Mouse (Mus musculus): ENCODE results near the gene Cacna1a. TPM values are rescaled to one million over a fixed set of nuclear protein-coding genes. Genes with fewer than 3 reads are reported as not detected.
A peak's percentile ranks its signal among the peaks of the same experiment; 100 is the strongest.
"Not testable (repeated sequence)": the region's sequence is repeated elsewhere in the genome, so short reads cannot be mapped to it uniquely, and the experiment has no call there.

Cacna1a gene
- polyA plus RNA-seq, 1 experiment from 2014 or later = 15.7 TPM

DNA sequence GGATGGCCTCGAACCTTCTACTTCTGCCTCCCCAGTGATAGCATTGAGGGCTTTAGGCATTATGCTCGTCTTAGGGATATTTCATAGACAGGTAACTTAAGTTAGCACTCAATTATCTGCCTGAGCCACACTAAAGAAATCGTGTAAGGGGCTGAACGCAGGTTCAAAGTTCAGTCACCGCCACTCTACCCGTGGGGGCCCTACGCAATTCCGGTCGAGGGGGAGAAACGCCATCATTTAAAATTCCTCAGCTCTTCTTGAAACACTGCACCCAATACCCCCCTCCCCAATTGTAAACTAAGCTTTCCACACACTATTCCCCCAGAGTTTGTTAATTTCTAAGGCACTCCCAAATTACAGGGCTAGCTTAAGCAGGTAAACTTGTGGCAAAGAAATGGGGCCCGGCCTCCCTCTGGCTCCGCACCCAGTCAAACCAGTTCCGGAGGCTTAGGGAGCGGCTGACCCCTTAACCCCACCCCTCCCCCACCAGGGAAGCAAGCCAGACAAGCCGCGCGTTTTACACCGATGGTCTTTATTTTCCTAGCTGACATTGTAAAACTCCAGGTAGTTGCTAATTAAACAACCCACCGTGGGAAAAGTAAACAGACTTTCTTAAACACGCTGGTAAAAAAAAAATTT is 272.7 kb downstream of the Cacna1a start:
- Histone ChIP-seq H3K27ac (peak overlapping the region; percentile 89), H3K79me2 (ENCODE audit: inconsistent target) (peaks cover 16% of the 10 kb centered on the region; the same call in 1 of the 2 replicates), H3K36me3 (ENCODE audit: inconsistent target) (no peaks in the 10 kb centered on the region), H3K4me3 (ENCODE audit: inconsistent target) (peak overlapping the region; percentile 56)
- WGBS (ENCODE audit: missing documents) = 1% methylated on average over 20 of the region's 20 CpGs

DNA sequence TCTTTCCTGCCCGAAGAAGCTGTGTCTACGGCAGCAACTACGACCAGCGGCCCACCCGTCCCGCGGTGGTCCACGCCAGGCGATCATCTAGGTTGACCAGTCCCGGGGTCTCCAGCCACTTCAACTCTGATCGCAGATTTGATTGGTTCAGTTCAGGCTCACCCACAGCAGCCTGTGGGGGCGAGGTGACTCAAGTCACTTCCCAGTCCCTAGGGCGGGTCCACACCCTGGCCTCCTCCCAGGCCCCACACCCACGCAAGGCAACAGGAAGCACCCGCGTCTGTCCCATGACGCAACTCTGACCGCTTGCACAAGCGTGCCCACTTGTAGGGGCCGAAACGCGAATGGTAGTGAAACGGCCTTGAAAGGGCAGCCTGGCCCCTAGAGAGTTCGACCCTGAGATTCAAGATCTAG is 273.2 kb downstream of the Cacna1a start:
- H3K79me2 ChIP-seq (ENCODE audit: inconsistent target) = peaks cover 16% of the 10 kb centered on the region; the same call in 1 of the 2 replicates
- 2% methylated on average over 22 of the region's 24 CpGs for WGBS (ENCODE audit: missing documents)
- H3K27ac ChIP-seq = peak overlapping the region; percentile 89

DNA sequence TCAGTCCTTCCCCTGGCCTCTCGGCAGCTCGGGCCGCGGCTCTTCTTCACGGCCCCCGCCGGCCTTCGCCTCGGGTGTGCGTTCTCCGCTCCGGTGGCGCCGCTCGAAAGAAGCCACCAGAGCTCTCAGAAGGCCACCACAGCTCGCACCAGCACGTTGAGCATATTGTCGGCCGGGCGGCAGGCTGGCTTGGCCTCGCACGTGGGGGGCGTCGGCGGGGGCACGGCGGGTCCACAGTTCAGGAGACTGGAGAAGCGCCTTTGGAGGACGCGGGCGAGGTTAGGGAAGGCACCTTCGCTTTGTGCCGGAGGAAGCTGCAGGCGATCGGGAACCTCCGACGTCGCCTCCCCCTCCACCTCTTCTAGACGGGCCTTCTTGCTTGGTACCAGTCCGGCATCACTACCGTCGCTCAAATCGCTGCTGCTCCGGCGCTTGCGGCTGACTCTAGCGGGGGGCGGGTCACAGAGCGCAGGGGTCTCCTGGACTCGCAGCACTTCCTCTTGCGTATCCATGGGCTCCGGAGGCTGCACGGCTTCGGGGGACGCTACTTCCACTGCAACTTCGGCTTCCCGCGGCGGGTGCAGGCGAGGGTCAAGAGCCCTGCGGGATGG is 273.8 kb downstream of the Cacna1a start:
- H3K4me3 ChIP-seq (ENCODE audit: inconsistent target) = peak overlapping the region; percentile 56
- H3K79me2 ChIP-seq (ENCODE audit: inconsistent target) = peaks cover 16% of the 10 kb centered on the region; the same call in 1 of the 2 replicates
- peak overlapping the region; percentile 89 for H3K27ac ChIP-seq
- under 1% methylated on average over 57 of the region's 61 CpGs for WGBS (ENCODE audit: missing documents)
- H3K36me3 ChIP-seq (ENCODE audit: inconsistent target) = no peaks in the 10 kb centered on the region

More for the DNA sequence above, 273.2 kb downstream of the Cacna1a start:
- H3K36me3 ChIP-seq (ENCODE audit: inconsistent target) = no peaks in the 10 kb centered on the region
- H3K4me3 ChIP-seq (ENCODE audit: inconsistent target) = peak overlapping the region; percentile 56

DNA sequence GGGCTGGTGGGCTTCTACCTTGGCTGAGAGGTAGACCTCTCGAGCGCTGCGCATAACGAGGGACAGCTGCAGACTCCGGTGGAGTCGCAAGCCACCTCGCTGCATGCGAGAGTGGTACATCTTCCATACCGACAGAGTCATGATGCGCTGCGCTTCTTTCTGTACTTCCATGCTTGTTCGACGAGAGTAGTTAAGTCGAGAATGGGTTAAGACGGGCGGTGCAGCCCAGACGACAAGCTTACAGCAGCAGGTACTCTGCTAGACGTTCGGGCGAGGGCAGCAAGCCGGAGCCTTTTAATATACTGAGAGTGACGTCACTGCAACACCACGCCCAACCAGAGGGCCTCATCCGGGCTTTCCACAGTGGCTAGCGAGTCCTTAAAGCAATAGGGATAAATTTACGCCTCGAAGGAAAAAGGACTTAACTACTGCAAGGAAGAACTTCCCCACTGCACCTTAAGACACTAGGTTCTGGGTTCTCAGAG is 274.4 kb downstream of the Cacna1a start, which contains the start of gene Ier2:
Ier2 (minus strand) TSS at position 272 of the 485 bp plus-strand sequence.
- H3K4me3 ChIP-seq (ENCODE audit: inconsistent target) = peak within 1 kb of the TSS; percentile 56
- under 1% methylated on average over 27 of the region's 27 CpGs for WGBS (ENCODE audit: missing documents)
- peak within 1 kb of the TSS; percentile 89 for H3K27ac ChIP-seq
- H3K36me3 ChIP-seq (ENCODE audit: inconsistent target) = no peaks in the 10 kb centered on the region
- peaks cover 16% of the 10 kb centered on the region; the same call in 1 of the 2 replicates for H3K79me2 ChIP-seq (ENCODE audit: inconsistent target)

DNA sequence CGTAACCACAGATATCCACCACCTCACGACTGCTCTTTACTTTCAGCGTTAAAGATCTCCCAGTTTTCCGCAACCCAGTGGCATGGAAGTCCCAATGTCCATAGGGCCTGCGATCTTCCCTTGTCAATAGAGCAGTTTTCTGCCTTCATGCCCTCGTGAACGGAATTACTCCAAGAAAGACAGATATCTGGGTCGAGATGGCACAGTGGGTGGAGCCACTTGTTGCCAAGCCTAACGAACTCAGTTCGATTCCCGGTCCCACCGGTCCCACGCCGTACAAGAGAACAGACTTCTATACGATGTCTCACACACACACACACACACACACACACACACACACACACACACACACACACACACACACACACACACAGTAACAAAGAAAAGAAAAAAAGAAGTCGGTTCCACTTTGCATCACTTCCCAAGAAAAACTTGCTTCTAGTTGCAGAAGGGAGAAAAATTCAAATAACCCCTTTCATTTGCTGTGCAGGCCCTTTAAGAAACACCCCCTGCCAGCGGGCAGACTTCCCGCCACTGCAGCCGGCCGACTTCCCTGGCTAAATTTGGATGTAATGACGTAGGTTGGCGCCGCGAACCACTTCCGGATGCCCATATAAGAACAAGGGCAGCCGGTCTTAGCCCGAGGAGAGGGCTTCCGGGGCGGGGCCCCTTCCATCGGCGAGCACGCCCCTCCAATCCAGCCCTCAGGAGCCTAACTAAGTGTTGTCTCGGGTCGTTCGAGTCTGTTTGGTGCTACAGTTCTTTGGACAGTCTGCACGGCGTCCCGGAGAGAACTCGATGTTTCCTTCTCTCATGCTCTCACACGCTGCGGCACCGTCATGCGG is 275.5 kb downstream of the Cacna1a start:
- Histone ChIP-seq H3K36me3 (ENCODE audit: inconsistent target) (no peaks in the 10 kb centered on the region), H3K27ac (peak overlapping the region; percentile 89), H3K4me3 (ENCODE audit: inconsistent target) (peak overlapping the region; percentile 59), H3K79me2 (ENCODE audit: inconsistent target) (peaks cover 16% of the 10 kb centered on the region; the same call in 1 of the 2 replicates)
- 4% methylated on average over 43 of the region's 43 CpGs for WGBS (ENCODE audit: missing documents)

DNA sequence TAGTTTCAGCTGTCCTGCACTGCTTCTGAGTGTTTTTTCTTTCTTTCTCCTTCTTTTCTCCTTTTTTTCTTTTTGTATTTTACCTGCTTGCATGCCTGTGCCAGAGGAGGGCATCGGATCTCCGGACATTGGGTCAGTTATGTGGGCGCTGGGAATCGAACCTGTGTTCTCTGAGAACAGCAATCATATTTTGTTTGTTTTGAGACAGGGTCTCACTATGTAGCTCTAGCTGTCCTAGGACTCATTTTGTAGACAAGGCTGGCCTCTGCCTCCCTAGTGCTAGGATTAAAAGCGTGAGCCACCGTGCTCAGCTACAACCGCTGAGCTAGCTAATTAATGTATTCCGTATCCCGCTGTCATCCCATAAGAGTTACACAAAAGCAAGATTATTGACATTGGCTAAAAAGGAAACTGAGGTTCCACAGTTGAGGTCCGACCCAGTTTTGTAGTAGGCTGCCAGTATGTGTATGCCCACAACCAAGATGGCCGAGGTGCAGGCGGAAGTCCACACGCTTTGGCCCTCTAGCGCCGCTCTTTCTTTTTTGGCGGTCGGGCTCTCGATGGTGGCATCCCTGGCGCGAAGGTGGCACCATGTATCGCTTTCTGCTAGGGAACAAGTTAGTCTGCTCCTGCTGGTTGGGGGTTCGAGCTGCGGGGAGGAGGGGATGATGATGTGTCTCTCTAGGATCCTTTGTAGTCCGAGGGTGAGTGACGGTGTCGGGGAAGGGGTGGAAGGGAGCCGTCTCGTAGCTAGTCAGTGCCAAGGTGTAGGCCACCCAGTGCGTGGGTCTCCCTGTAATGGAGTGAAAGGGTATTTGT is 276.5 kb downstream of the Cacna1a start:
- peak overlapping the region; percentile 59 for H3K4me3 ChIP-seq (ENCODE audit: inconsistent target)
- H3K27ac ChIP-seq = peak overlapping the region; percentile 89
- peaks cover 16% of the 10 kb centered on the region; the same call in 1 of the 2 replicates for H3K79me2 ChIP-seq (ENCODE audit: inconsistent target)
- H3K36me3 ChIP-seq (ENCODE audit: inconsistent target) = no peaks in the 10 kb centered on the region
- under 1% methylated on average over 29 of the region's 29 CpGs for WGBS (ENCODE audit: missing documents)

DNA sequence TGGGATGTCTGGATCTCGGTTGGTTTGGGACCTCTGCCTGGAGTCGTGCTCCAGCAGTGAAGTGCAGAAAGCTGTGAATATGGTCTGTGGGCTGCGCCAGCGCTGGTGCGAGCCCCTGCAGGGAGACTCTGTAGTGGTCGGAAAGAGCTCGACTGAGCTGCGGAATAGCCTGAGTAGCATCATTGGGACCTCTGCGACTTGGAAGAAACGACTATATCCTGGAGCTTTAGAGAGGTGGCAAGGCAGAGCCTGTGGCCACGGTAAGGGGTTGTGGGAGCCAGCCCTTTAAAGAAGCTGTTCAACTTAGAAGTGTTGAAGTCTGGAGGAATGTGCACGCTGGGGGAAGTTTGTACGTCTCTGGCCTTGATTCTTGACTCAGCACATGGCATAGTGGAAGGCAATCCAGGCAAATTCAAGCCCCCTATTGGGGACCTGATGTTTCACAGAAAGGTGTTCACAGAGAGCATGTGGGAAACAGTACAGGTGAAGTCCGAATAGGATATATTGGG is 277.2 kb downstream of the Cacna1a start:
- 4% methylated on average over 14 of the region's 14 CpGs for WGBS (ENCODE audit: missing documents)

DNA sequence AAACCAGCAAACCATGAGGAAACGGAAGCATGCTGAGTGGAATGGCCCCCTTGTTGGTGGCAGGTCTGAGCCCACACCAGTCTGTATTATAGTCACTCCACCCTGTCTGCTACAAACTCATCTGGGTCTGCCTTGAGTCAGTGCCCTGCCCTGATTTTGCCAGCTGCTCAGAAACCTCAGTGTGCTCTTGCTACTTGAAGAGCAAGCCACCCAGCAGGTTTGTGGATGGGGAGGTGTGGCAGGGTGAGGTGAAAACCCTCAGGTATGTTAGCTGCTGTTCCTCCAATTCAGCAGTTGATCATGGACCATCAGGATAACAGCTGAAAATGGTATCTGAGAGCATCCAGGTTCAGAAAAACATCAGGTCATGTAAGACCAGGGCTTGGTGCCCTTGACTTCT is 279.8 kb downstream of the Cacna1a start:
- peaks cover 14% of the 10 kb centered on the region for H3K36me3 ChIP-seq (ENCODE audit: inconsistent target)
- H3K79me2 ChIP-seq (ENCODE audit: inconsistent target) = no peaks in the 10 kb centered on the region; the same call in 1 of the 2 replicates
- WGBS (ENCODE audit: missing documents) = 94% methylated on average over 1 of the region's 1 CpGs
- H3K27ac ChIP-seq = no peak overlapping the region
- H3K4me3 ChIP-seq (ENCODE audit: inconsistent target) = no peak overlapping the region

More for the DNA sequence above, 277.2 kb downstream of the Cacna1a start:
- Histone ChIP-seq H3K27ac (peak overlapping the region; percentile 89), H3K4me3 (ENCODE audit: inconsistent target) (peak overlapping the region; percentile 59), H3K79me2 (ENCODE audit: inconsistent target) (peaks cover 16% of the 10 kb centered on the region; the same call in 1 of the 2 replicates), H3K36me3 (ENCODE audit: inconsistent target) (no peaks in the 10 kb centered on the region)

DNA sequence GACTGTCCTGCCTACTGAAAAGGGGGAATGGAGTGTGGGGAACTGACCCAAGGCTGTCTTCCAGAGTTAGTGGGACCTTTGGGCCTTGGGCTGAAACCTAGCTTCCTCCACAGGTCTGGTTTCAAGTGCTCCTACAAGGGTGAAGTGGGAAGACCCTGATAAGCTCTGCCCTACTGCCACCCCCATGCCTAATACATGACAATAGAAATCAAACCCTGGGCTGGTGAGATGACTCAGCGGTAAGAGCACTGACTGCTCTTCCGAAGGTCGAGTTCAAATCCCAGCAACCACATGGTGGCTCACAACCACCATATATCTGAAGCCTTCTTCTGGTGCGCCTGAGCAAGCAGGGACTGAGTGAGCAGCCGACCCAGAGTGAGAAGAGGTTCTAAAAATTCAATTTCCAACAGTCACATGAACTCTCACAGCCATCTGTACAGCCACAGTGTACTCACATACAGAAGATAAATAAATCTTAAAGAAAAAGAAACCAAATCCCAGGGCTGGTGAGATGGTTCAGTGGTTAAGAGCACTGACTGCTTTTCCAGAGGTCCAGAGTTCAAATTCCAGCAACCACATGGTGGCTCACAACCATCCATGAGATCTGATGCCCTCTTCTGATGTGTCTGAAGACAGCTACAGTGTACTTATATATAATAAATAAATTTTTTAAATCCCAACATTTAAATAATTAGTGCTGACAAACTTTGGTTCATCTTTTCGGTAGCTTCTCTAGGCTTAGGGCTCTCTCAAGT is 280.7 kb downstream of the Cacna1a start:
- Histone ChIP-seq H3K27ac (no peak overlapping the region), H3K79me2 (ENCODE audit: inconsistent target) (no peaks in the 10 kb centered on the region; the same call in 1 of the 2 replicates), H3K36me3 (ENCODE audit: inconsistent target) (peaks cover 21% of the 10 kb centered on the region), H3K4me3 (ENCODE audit: inconsistent target) (no peak overlapping the region)
- WGBS (ENCODE audit: missing documents) = 67% methylated on average over 6 of the region's 6 CpGs

DNA sequence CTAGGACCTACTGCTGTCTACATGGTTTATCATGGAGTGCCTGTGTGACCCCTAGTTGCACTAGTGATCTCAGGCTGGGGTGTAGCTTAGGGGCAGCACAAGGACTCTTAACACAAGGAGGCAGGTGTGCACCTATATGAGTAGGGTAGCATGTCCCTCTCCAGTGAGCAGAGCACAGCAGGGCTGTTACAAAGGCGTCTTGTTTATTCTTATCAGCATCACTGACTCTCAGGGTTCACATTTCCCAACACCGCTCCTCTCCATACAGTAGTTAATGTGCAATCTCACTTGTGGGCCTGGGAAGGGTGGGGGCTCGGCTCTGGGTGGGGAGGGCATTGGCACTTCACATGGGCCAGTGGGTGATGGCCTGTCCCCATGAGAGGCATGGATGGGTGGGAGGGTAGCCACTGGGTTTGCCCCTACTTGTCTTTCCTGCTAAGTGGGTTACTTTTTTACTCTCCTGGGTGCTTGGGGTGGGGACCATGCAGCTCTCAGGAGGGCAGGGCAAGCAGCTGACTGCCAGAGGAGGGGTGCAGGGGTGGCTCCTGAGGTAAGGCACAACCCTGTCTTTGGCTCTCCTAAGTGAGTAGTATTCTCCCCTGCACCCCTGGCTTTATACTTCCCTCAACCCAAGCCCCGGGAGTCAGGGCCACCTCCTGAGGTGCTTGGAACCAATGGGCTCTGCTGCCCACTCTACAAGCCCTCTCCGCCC is 282.2 kb downstream of the Cacna1a start:
- H3K27ac ChIP-seq; H3K4me3 ChIP-seq (ENCODE audit: inconsistent target); H3K79me2 ChIP-seq (ENCODE audit: inconsistent target): not testable (repeated sequence)
- peaks cover 32% of the 10 kb centered on the region for H3K36me3 ChIP-seq (ENCODE audit: inconsistent target)
- 84% methylated on average over 3 of the region's 5 CpGs for WGBS (ENCODE audit: missing documents)

DNA sequence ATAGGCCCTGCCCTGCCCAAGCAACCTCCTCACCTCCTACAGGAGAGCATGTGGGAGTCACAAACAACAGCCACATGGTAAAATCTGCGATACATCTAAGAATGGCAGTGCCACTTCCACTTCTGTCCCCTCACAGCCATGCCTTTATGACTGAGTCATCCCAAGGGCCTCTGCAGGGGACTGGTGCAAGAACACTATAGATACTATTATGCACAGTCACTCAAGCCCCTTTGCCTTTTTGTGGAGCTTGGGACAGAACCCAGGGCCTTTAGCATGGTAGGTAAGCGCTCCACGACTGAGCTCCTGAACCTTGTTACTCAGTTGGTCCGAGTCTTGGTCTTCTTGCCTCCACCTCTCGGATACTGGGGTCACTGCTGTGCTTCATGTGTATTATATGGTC is 289.1 kb downstream of the Cacna1a start:
- Histone ChIP-seq H3K79me2 (ENCODE audit: inconsistent target) (peaks cover 57% of the 10 kb centered on the region), H3K4me3 (ENCODE audit: inconsistent target) (no peak overlapping the region), H3K36me3 (ENCODE audit: inconsistent target) (peaks cover 34% of the 10 kb centered on the region), H3K27ac (no peak overlapping the region)
- WGBS (ENCODE audit: missing documents) = 91% methylated on average over 5 of the region's 5 CpGs

DNA sequence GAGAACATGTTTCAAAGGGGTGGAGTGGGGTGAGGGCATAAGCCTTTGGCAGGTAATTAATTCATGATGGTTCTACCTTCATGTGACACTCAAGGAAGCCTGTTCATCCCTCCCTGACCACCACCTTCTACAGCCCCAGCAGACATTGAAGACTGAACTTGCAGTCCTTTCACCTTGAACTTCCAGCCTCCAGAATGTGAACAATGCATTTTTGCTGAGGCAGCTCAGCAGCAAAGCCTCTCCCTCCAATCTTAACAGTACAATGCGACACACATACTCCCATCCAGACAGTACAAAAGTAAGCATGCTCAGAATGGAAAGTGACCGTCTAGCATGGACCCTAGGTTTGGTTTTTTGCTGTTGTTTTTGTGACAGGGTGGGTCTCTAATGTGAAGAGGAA is 293.2 kb downstream of the Cacna1a start:
- no peak overlapping the region for H3K27ac ChIP-seq
- H3K4me3 ChIP-seq (ENCODE audit: inconsistent target) = no peak overlapping the region
- H3K79me2 ChIP-seq (ENCODE audit: inconsistent target) = peaks cover 99% of the 10 kb centered on the region
- WGBS (ENCODE audit: missing documents) = 96% methylated on average over 2 of the region's 2 CpGs
- no peaks in the 10 kb centered on the region for H3K36me3 ChIP-seq (ENCODE audit: inconsistent target)
